Mouse (Mus musculus): ENCODE measurements around the gene Syna.

Syna gene

DNA sequence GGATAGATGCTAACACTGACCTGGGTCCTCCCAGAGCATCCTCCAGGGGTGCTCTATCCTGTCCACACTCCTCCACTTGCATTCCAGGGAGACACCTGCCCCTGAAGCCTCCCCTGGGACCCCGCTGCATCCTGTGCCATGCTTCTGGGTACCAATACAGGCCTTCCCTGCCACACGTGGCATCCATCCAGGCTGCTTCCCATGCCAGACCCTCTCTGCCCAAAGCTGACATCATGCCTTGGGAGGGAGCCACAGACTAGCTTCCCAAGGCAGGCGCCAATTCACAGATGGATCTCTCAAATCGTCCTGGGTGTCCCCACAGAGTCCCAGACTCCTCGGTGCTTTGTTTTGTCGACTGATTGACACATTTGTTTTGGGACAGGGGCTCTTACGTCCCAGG is 29.1 kb downstream of the Syna start:
- DNase-seq (ENCODE audit: low read depth, low spot score): no peak

DNA sequence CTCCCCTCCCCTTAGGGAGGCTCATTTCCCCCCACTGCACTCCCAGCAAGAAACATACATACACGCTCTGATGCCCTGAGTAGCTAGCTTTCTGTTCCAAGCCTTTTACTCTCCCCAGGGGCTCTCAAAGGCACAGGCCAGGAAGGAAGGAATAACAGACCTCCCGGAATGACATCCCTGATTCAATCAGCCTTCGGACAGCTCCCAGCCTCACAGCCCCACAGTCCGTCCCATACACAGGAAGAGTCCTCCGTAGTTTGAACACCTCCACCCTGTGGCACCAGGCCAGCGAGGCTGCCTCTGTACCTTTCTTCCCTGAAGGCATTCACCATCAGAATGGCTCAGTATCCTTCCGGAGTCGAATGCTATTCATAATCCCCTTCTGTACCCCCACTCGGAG is 31.5 kb downstream of the Syna start:
- no peak for DNase-seq (ENCODE audit: low read depth, low spot score)

DNA sequence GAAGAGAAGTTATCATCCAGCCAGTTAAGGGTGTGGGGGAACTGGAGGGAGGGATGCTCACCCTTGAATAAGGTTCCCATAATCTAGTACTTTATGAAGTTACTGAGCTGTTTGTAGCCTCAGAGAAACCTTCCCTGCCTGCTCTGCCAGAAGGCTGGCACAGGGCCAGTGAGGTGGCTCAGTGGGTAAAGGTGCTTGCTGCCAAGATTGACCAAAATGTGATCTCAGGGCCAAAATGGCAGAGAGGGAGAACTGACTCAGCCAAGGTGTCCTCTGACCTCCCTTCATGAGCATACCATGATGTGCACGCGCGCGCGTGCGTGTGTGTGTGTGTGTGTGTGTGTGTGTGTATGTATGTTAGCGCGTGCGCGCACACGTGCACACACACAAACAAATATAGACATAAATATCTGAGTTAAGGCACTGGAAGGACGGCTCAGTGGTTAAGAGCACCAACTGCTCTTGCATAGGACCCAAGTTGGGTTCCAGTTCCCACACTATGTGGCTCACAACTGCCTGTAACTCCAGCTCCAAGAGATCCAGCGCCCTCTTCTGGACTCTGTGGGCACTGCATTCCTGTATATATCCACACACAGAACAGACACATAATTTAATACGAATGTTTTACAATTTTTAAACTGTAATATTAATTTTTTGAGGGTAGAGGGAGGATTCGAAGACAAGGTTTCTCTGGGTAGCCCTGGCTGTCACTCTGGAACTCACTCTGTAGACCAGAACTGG is 33.8 kb downstream of the Syna start:
- peak; percentile 26 for DNase-seq (ENCODE audit: low read depth, low spot score)

DNA sequence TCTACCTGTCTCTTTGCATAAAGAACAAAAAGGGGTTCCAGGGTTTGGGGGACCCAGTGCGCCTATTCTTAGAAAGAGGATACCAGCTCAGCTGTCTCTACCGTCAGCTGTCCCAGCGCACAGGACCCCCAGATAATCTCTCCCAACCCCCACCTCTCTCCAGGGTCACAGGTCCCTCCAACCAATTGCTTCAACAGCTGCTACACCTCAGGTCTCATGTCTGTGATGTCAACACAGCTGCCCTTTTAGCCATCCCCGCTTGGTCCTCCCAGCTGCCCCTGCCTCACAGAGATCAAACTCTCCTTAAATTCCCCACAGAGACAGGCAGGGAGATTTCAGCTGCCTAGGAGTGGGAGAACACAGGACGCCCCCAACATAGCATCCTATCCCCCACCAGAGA is 36.2 kb downstream of the Syna start:
- DNase-seq (ENCODE audit: low read depth, low spot score): no peak

DNA sequence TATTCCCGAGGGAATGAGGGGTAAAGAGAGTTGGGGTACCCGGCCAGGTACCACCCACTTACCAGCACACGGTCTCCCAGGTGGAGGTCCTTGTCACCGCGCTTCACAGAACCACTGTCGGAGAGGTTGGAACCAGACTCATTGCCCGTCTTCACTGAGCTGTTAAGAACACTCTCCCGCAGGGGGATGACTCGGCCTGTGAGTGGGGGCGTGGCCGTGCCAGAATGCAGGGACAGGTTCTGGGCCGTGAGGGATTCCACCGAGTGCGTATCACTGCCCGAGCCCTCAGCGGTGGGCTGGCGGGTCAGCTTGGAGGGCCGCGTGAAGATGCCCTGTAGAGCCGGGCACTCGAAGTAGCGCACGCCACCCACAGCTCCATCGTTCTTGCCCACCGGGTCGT is 37.4 kb downstream of the Syna start:
- no peak for DNase-seq (ENCODE audit: low read depth, low spot score)

DNA sequence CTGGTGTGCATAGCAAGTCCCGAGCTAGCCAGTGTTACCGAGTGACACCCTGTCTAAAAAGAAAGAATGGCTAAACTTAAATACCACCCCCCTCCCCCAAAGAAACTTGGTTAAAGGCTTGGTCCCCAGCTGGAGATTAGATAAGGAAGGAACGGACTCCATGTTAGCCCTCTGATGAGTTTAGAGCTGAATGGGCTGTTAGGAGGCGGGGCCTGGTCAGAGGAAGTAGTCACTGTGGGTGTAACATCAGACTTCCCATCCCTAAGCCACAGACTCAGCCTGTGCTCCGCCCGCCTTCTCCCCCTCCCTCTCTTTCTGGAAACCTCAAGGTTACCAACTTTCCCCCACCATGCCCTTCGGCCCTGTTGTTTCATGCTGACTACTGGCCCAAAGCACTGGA is 38.2 kb downstream of the Syna start:
- peak; percentile 28 for DNase-seq (ENCODE audit: low read depth, low spot score)

DNA sequence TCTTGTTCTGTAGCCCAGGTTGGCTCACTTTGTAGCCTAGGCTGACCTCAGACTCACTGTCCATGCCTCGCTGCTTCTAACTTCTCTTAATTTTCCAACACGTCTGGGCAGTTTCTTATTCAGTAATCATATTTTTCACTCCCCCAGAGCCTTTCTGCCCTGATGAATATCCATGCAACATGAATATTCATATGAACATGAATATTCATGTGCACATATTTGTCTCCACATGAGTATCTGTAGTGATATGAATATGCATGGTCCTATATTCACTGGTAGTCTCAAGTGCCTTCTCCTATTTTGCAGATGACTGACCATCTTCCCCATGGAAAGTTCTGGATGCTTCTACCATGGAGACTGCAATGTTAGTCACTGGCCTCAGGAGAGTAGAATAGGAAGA is 38.8 kb downstream of the Syna start:
- no peak for DNase-seq (ENCODE audit: low read depth, low spot score)

DNA sequence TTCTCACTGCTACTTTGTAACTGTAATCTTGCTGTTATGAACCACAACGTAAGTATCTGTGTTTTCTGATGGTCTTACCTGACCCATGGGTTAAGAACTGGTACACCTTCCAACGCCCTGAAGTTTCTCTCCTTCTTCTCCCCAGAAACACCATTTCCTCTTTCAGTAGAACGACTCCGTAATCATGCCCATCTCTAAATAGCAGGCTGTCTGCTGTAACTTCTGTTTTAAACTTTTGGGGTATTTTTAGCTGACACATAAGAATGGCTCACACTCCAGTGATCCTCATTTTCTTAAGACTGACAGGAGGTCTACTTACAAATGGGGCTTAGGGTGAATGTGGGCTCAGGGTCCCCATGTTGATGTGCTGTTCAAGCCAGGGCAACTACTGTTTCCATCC is 39.9 kb downstream of the Syna start:
- DNase-seq (ENCODE audit: low read depth, low spot score): no peak

DNA sequence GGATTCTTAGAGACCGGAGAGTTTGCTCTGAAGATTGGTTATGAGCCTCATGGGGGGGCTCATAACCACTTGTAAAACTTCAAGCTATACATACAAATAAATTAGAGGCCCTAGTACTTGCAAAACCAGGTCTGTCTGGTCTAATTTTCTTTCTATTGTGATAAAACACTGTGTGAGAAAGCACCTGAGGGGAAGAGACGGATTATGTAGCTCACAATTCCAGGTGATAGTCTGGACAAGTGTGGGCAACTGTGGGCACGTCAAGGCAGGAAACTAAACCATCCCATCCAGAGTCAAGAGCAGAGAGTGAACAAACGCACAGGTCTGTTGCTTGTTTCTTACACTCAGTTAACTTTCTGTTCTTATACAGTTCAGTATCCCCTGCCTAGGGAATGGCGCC is 40.5 kb downstream of the Syna start:
- DNase-seq (ENCODE audit: low read depth, low spot score): no peak

DNA sequence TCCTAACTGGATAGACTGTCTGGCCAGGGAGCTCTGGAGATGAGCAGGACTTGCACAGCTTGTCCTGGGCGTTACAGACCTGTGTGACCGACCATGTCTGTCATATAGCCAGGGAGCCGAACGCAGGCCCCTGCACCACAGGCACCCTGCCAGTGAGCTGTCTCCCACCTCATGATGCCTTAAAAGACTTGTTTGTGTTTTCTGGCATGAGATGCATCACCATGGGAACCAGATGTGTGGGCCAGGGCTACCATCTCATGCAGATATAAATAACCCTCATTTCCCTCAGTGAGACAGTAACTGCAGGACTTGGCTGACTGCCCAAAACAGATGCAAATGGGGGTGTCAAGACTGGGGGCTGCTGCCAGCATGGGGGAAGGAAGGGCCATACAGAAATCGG is 47.9 kb downstream of the Syna start:
- DNase-seq (ENCODE audit: low read depth, low spot score): no peak

DNA sequence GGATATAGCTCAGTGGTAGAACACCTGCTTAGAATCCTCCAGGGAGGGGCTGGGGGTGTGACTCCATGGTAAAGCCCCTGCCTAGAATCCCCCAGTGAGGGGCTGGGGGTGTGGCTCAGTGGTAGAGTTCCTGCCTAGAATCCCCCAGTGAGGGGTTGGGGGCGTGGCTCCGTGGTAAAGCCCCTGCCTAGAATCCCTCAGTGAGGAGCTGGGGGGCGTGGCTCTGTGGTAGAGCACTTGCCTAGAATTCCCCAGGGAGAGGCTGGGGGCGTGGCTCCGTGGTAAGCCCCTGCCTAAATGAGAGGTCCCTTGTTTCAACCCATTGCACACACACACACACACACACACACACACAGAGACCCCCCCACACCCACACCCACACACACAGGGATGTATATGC is 49.7 kb downstream of the Syna start:
- DNase-seq (ENCODE audit: low read depth, low spot score): no peak

DNA sequence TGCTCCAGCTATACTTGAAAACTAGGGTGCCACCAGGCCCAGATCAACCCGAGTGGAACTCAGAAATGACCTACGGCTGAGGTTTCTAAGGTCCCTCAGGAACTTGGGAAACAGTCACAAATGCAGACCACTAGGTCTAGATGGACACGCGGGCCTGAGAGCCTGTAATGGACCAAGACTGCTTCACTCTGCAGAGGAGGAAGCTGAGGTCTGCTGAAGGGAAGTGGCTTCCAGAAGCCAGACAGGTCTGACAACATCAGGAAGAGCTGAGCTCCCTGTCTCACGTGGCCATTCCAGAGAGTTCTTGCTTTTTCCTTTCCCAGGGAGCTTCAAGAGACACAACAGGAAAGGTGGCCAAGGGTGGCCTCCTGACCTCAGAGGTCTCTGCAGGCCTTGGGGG is 51.0 kb downstream of the Syna start:
- no peak for DNase-seq (ENCODE audit: low read depth, low spot score)

Data from CD4-positive, CD25-positive, alpha-beta regulatory T cell, adult 2 months (primary cell).